9 mouse cellular contexts compared by ENCODE assay signal in genomic region chrX:57326487-57327221, GRCm38 (mm10). TPM values are rescaled to one million over a fixed set of nuclear protein-coding genes. Genes with fewer than 3 reads are reported as not detected.
DNase-seq lines count a peak whose midpoint lies in the region; ATAC-seq and TF ChIP-seq lines count a peak whose summit lies in the region.
"Had no signal": no experiment of that assay in that cellular context is flagged by ENCODE, and none has a peak within 500 bp of the region (broad histone marks: within the 10 kb centered on the region; RNA-seq: fewer than 3 reads in every experiment).

No protein-coding gene starts in this region.

- intact Hi-C loops in left cerebral cortex, postnatal 4 days (cut with DNase I), result no loop called here

- TF ChIP-seq CTCF in liver, embryonic 14.5 days (IDR thresholded peaks at IDR 0.05; ENCODE audit: low read depth), result no peak

- no peak overlapping the region for H3K27ac ChIP-seq in intestine, embryonic 14.5 days (ENCODE audit: low read depth)
- no peak overlapping the region for H3K27ac ChIP-seq in liver, embryonic 14.5 days

- 34% methylated on average over 16 of the region's 16 CpGs for WGBS in intestine, embryonic 14.5 days
- 22% methylated on average over 16 of the region's 16 CpGs for WGBS in liver, embryonic 14.5 days (ENCODE audit: insufficient replicate concordance)

- peak; percentile 95 for ATAC-seq in common myeloid progenitor, adult 5-6 weeks (replicated peaks; ENCODE audit: low read depth, poor library complexity, severe bottlenecking)
- no peak for ATAC-seq in intestine, embryonic 14.5 days (replicated peaks; ENCODE audit: low FRiP score, low TSS enrichment, low read depth)
- 0 out of 2 replicates have a peak, but pooled peaks have one; percentile 41 for ATAC-seq in liver, embryonic 14.5 days (ENCODE audit: insufficient read depth)

- H3K9me3 ChIP-seq in intestine, embryonic 14.5 days (ENCODE audit: control insufficient read depth, low read length), result no peaks in the 10 kb centered on the region
- H3K9me3 ChIP-seq in liver, embryonic 14.5 days (ENCODE audit: control insufficient read depth, low read length), result no peaks in the 10 kb centered on the region
- H3K9me3 ChIP-seq: G1E had no signal

- H3K4me2 ChIP-seq in intestine, embryonic 14.5 days (ENCODE audit: low read length), result peak overlapping the region; percentile 77
- H3K4me2 ChIP-seq in liver, embryonic 14.5 days (ENCODE audit: low read depth), result peak overlapping the region; percentile 67

- H3K27me3 ChIP-seq in intestine, embryonic 14.5 days (replicated peaks; ENCODE audit: control insufficient read depth, insufficient read depth, low read length), result no peaks in the 10 kb centered on the region
- no peaks in the 10 kb centered on the region; the same call in 1 of the 2 replicates for H3K27me3 ChIP-seq in liver, embryonic 14.5 days (ENCODE audit: control insufficient read depth, insufficient read depth, low read length)

- no peaks in the 10 kb centered on the region for H3K4me1 ChIP-seq in intestine, embryonic 14.5 days (replicated peaks; ENCODE audit: control insufficient read depth, insufficient read depth, low read length)
- peaks cover 0 to 7% of the 10 kb centered on the region in 2 experiments; a peak in 2 of 4 replicates for H3K4me1 ChIP-seq in liver, embryonic 14.5 days (replicated peaks; ENCODE audit: control insufficient read depth in 2 of 2, insufficient read depth in 2 of 2, low read length in 1 of 2)

- TF ChIP-seq EP300 in liver, embryonic 14.5 days (IDR thresholded peaks at IDR 0.05; ENCODE audit: low read depth), result no peak

- H3K4me3 ChIP-seq in intestine, embryonic 14.5 days (ENCODE audit: low read depth, low read length), result peak overlapping the region; percentile 33
- peak overlapping the region; percentile 51 to 63 for H3K4me3 ChIP-seq in liver, embryonic 14.5 days (ENCODE audit: insufficient read depth in 1 of 2, low read depth in 2 of 2, low read length in 2 of 2)

- H3K9ac ChIP-seq in intestine, embryonic 14.5 days (ENCODE audit: low read length), result peak overlapping the region; percentile 31
- H3K9ac ChIP-seq in liver, embryonic 14.5 days (replicated peaks), result peak overlapping the region; percentile 5; the same call in 1 of the 2 replicates

- H3K36me3 ChIP-seq in intestine, embryonic 14.5 days (ENCODE audit: control insufficient read depth, insufficient read depth, low read length), result no peaks in the 10 kb centered on the region
- H3K36me3 ChIP-seq in liver, embryonic 14.5 days (replicated peaks; ENCODE audit: control insufficient read depth, insufficient read depth, low read depth), result no peaks in the 10 kb centered on the region
- H3K36me3 ChIP-seq: G1E had no signal

- DNase-seq in left cerebral cortex, postnatal 4 days, result peak; percentile 18
- DNase-seq in left cerebral cortex, adult 11 months (ENCODE audit: low spot score), result no peak
- DNase-seq in heart, adult 11 months, result peak; percentile 97
- no peak for DNase-seq in intestine, embryonic 14.5 days (ENCODE audit: low spot score)
- no peak for DNase-seq in liver, embryonic 14.5 days (ENCODE audit: low read depth in 3 of 3, low spot score in 3 of 3)
- peak; percentile 47 for DNase-seq in naive thymus-derived CD4-positive, alpha-beta T cell, adult 2 months (ENCODE audit: low read depth)
- peak; percentile 38 to 40 for DNase-seq in thymus, adult 18-20 months

RNA-seq across cellular contexts. Expression of gene Arhgef6, which starts 11.9 kb away (rescaled TPM):
- total RNA-seq in left cerebral cortex, postnatal 4 days (2021), result 1 to 10 TPM; 5.9 to 6.4 TPM
- total RNA-seq in common myeloid progenitor, adult 5-6 weeks (2017), result 96.4 and 110 TPM in 2 replicates
- 3.2 and 5.1 TPM in 2 replicates for polyA plus RNA-seq in intestine, embryonic 14.5 days (2014; fragmentation: Nextera tagmentation; extraction: Ambion mirVana)
- 3.2 and 4.7 TPM in 2 replicates for polyA plus RNA-seq in liver, embryonic 14.5 days (2012; rRNA removed)
- polyA plus RNA-seq in liver, embryonic 14.5 days (2014; fragmentation: Nextera tagmentation; extraction: Ambion mirVana), result 5.1 and 7.0 TPM in 2 replicates

Comparison
In these comparisons a context has a peak if more than half of its experiments do, and no peak if none do; other contexts are left out.
1. DNase-seq: peak in left cerebral cortex, postnatal 4 days (single experiment), heart, adult 11 months (single experiment), naive thymus-derived CD4-positive, alpha-beta T cell, adult 2 months (single experiment) and thymus, adult 18-20 months (2 of 2); none in left cerebral cortex, adult 11 months (single experiment), intestine, embryonic 14.5 days (single experiment) and liver, embryonic 14.5 days (0 of 3).
2. RNA of gene Arhgef6, which starts 11.9 kb away (total RNA-seq): 96.4 to 110 TPM in common myeloid progenitor, adult 5-6 weeks; 5.9 to 6.4 TPM in left cerebral cortex, postnatal 4 days; every median in the first group is over 10 times any median in the second.